Mouse (Mus musculus): ENCODE measurements around the gene Dazl. TPM values are rescaled to one million over a fixed set of nuclear protein-coding genes. Genes with fewer than 3 reads are reported as not detected.

Dazl gene
- polyA plus RNA-seq (2015; fragmentation: Nextera tagmentation; extraction: Ambion mirVana) = 0.27 and 0.48 TPM in 2 replicates

DNA sequence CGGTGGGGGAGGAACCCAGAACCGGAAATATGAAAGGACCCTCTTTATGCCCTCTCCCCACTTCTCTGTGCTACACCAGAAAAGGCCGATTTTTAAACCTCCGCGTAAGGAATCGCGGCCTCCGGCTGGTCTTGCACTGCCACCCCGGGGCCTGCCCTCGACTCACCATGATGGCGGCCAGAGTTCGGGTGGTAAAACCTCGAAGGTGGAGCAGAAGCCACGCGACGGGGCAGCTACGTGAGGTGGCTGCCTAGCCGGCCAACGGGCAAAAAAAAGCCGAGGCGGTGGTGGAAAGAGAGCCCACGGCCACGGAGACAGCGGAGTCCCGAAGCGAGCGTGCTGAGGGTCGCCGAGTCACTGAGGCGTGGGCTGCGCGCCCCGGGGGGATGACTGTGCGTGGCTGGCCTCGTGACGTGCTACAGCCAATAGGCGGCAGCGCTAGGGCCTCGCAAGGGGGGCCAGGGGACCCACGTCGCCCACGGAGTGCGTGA lies at the start of gene Dazl:
TSS of gene Dazl (minus strand) at position 396 of the 491 bp plus-strand sequence.
- peak within 1 kb of the TSS; percentile 56 for H3K4me2 ChIP-seq

DNA sequence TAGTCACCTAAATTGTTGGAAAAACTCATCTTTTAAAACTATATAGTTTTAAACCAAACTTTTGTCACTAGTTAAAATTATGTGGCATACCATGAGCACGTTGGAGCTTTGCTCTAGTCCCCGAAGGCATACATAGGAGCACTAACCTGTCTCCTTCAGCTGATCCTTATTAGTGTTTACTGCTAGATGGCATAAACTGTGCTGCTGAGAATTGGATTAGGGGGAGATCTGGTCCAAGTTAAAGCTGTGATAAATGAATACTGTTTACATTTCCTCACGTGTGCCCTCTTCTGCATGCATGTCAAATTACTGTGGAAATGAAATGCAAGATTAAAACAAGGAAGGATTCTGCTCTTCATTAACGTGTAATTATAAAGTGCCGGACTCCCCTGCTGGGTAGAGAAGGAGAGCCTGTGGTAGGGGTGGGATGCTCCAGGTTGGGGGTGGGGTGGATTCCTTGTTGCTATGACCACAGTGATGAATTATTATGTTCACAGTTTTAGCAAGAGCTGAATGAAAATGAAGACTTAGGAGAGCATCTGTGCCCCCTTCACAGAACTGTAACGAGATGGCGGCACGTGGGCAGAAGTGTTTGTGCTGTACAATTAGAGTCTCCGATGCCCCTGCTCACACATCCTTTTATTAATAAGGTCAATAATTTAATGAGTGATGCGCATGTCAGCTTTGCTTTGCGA lies 48.6 kb upstream of the Dazl start:
- no peaks in the 10 kb centered on the region for H3K27me3 ChIP-seq
- no peak overlapping the region for H3K9ac ChIP-seq
- peak; percentile 80 for ATAC-seq (ENCODE audit: low FRiP score)
- WGBS = 50% methylated on average over 11 of the region's 11 CpGs
- H3K4me3 ChIP-seq = no peak overlapping the region
- H3K4me2 ChIP-seq = 0 out of 2 replicates have a peak overlapping the region, but pooled peaks have one; percentile 17
- peaks cover 16% of the 10 kb centered on the region for H3K4me1 ChIP-seq (replicated peaks)
- H3K9me3 ChIP-seq = no peaks in the 10 kb centered on the region
- no peaks in the 10 kb centered on the region for H3K36me3 ChIP-seq
- H3K27ac ChIP-seq = peak overlapping the region; percentile 40; the same call in 1 of the 2 replicates

More for the DNA sequence above, at the start of gene Dazl:
- peak within 1 kb of the TSS; percentile 55 for H3K27ac ChIP-seq
- WGBS = 92% methylated on average over 43 of the region's 43 CpGs
- no peaks in the 10 kb centered on the region for H3K27me3 ChIP-seq
- H3K36me3 ChIP-seq = no peaks in the 10 kb centered on the region; the same call in 1 of the 2 replicates
- peak within 1 kb of the TSS; percentile 66 for H3K9ac ChIP-seq
- H3K4me3 ChIP-seq = peak within 1 kb of the TSS; percentile 45
- H3K4me1 ChIP-seq (replicated peaks) = no peaks in the 10 kb centered on the region
- 0 out of 2 replicates have a peak, but pooled peaks cover 8% of the 10 kb centered on the region for H3K9me3 ChIP-seq
- peak; percentile 12 for ATAC-seq (ENCODE audit: low FRiP score)

DNA sequence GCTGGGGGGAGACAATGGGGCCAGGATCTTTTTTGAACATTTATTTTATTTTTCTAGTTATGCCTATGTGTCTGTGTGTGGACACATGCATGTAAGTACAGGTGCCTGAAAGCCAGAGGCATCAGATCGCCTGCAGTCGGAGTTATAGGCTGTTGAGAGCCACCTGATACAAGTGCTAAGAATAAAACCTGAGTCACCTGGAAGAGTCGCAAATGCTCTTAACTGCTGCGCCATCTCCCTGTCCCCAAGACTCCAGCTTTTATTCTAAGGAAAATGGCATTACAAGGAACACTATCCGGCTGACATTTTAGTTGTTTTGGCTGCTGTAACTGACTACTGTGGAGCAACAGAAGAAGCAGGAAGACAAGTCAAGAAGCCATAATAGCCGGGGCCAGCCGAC lies 45.5 kb upstream of the Dazl start:
- Histone ChIP-seq H3K4me1 (replicated peaks) (peaks cover 16% of the 10 kb centered on the region), H3K9ac (no peak overlapping the region), H3K36me3 (no peaks in the 10 kb centered on the region), H3K27ac (no peak overlapping the region), H3K9me3 (no peaks in the 10 kb centered on the region), H3K4me2 (no peak overlapping the region), H3K27me3 (no peaks in the 10 kb centered on the region), H3K4me3 (no peak overlapping the region)
- WGBS = 93% methylated on average over 7 of the region's 7 CpGs
- no peak for ATAC-seq (ENCODE audit: low FRiP score)

DNA sequence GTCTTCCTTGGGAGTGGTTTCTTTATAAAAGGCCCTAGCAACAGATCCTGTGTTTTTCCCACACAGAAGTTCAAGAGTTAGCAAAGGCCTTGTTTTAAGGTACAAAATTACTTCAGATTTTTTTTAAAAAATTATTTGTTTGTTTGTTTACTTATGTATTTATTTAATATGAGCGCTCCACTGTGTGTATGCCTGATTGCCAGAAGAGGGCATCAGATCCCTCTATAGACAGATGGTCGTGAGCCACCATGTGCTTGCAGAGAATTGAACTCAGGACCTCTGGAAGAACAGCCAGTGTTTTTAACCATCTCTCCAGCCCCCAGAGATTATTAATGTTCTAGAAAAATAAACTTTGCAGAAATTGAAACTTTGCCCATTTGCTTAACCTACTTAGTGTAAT lies 42.3 kb upstream of the Dazl start:
- Histone ChIP-seq H3K27ac (no peak overlapping the region), H3K4me2 (no peak overlapping the region), H3K4me1 (replicated peaks) (peaks cover 3% of the 10 kb centered on the region; the same call in 1 of the 2 replicates), H3K9ac (no peak overlapping the region), H3K36me3 (no peaks in the 10 kb centered on the region), H3K27me3 (no peaks in the 10 kb centered on the region), H3K4me3 (no peak overlapping the region), H3K9me3 (no peaks in the 10 kb centered on the region)
- no peak for ATAC-seq (ENCODE audit: low FRiP score)
- WGBS = 83% methylated on average over 2 of the region's 2 CpGs

DNA sequence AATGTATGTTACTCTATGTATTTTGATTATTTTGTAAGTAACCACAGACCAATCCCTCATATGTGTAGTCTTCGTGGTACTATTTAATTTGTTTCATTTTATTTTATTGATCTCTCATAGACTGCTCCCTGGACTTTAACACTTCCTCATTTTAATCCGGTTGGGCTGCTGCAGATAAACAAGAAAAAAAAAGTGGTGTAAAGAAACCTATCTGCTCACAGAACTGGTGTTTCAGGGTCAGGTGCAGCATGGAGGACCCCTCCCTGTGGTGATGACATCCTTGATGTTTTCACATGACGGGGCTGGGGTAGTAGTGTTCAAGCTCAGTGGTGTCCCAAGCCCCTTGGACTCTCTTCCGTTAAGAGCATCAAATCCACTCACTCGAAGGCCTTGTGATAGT lies 41.3 kb upstream of the Dazl start:
- WGBS = 90% methylated on average over 5 of the region's 5 CpGs
- H3K4me2 ChIP-seq = no peak overlapping the region
- no peak overlapping the region for H3K4me3 ChIP-seq
- H3K27me3 ChIP-seq = no peaks in the 10 kb centered on the region
- peaks cover 3% of the 10 kb centered on the region; the same call in 1 of the 2 replicates for H3K4me1 ChIP-seq (replicated peaks)
- H3K36me3 ChIP-seq = no peaks in the 10 kb centered on the region
- ATAC-seq (ENCODE audit: low FRiP score) = no peak
- no peak overlapping the region for H3K9ac ChIP-seq
- no peak overlapping the region for H3K27ac ChIP-seq
- no peaks in the 10 kb centered on the region for H3K9me3 ChIP-seq

DNA sequence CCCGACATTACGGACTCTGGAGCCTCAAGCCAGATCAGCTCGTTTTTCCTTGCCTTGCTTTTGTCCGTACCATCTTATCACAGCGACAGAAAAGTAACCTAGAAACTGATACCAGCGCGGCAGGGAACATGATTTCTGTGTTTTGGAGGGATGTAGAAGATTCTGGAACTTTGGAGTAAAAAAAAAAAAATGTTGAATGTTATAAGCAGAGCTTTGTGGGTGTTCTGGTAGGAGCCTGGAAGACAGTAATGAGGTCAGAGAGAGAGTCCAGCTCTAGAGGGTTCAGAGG lies 38.5 kb upstream of the Dazl start:
- H3K27ac ChIP-seq = no peak overlapping the region
- 92% methylated on average over 7 of the region's 7 CpGs for WGBS

DNA sequence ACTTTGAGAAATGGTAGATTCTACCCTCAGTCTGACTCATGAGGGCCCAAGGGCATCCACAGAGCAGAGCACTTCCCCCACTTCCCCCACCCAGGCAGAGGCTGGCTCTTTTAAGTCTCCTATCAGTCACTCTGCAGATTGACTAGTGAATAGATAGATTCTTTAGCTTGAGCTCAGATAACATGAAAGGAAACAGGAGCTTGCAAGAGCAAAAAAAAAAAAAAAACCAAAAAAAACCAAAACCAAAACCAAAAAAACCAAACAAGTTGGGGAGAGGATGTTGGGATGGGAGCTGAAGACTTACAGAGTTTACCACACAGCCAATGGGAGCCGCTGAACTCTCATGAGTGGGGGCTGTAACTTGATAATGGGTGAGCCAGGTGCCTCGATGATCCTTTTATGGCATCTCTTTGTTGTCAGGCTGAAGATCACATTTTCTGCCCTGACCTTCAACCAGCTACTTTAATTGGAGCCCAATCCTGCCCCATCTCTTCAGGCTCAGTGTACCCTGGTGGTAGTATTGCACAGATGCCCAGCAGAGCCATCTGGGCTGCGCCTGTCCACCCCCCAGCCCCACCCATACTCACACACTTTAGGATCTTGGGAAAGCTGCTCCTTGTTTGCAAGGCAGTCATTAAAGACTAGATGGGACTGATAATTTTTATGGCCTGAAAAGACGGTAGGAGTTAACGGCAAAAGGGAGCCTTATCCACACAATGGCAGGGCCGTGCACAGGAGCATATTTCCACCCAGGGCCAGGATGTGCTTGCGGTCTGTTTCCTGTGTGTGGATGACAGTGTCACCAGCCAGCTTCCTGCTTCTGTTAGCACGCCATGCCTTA lies 38.0 kb upstream of the Dazl start:
- no peak for ATAC-seq (ENCODE audit: low FRiP score)
- Histone ChIP-seq H3K9me3 (no peaks in the 10 kb centered on the region), H3K36me3 (no peaks in the 10 kb centered on the region), H3K4me3 (no peak overlapping the region), H3K27me3 (no peaks in the 10 kb centered on the region), H3K4me1 (replicated peaks) (no peaks in the 10 kb centered on the region), H3K9ac (no peak overlapping the region), H3K27ac (no peak overlapping the region), H3K4me2 (no peak overlapping the region)
- WGBS = 87% methylated on average over 8 of the region's 8 CpGs

More for the DNA sequence above, 38.5 kb upstream of the Dazl start:
- Histone ChIP-seq H3K9me3 (no peaks in the 10 kb centered on the region), H3K36me3 (no peaks in the 10 kb centered on the region), H3K4me3 (no peak overlapping the region), H3K27me3 (no peaks in the 10 kb centered on the region), H3K4me1 (replicated peaks) (no peaks in the 10 kb centered on the region), H3K4me2 (no peak overlapping the region), H3K9ac (no peak overlapping the region)
- ATAC-seq (ENCODE audit: low FRiP score) = no peak

DNA sequence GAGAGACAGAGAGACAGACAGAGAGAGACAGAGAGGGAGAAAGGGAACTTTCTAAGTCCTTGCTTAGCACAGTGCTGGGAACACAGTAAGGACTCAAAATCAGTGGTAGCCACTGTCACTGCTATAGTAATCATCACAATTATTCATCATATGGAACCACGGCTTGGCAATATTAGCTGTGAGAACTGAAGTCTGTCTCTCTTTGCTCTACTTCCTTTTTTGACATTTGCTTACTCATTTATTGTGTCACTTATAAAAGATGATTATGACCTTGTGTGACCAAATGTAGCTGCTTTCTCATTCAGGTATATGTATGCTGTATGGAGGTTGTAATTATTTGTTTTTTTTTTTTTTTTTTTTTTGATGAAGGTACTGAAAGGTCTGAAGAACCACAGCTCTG lies 36.8 kb upstream of the Dazl start:
- Histone ChIP-seq H3K9ac (no peak overlapping the region), H3K4me1 (replicated peaks) (no peaks in the 10 kb centered on the region), H3K27ac (no peak overlapping the region), H3K27me3 (no peaks in the 10 kb centered on the region), H3K4me3 (no peak overlapping the region), H3K36me3 (no peaks in the 10 kb centered on the region), H3K9me3 (no peaks in the 10 kb centered on the region), H3K4me2 (no peak overlapping the region)
- WGBS = 83% methylated on average over 1 of the region's 1 CpGs
- no peak for ATAC-seq (ENCODE audit: low FRiP score)

DNA sequence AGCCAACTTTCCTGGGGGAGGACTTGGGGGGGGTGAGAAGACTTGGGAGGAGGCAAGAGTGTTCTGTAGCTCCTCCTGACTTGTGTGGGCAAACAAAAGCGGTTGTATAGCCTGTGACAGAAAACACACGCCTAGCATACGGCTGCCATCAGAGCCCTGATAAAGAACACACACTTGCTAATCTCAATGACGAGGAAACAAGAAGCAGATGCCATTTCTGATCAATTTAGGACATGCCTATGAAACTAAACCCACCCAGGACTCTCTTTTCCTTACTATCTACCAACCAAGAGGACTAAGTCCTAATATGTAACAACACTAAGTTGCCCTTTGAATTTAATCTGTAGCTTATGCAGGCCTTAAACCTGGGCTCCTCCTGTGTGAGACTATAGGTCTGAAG lies 31.2 kb upstream of the Dazl start:
- no peak overlapping the region for H3K27ac ChIP-seq
- H3K4me3 ChIP-seq = no peak overlapping the region
- no peak overlapping the region for H3K4me2 ChIP-seq
- H3K27me3 ChIP-seq = no peaks in the 10 kb centered on the region
- H3K9ac ChIP-seq = no peak overlapping the region
- H3K9me3 ChIP-seq = no peaks in the 10 kb centered on the region
- no peaks in the 10 kb centered on the region for H3K4me1 ChIP-seq (replicated peaks)
- 88% methylated on average over 4 of the region's 4 CpGs for WGBS
- H3K36me3 ChIP-seq = no peaks in the 10 kb centered on the region
- ATAC-seq (ENCODE audit: low FRiP score) = no peak

DNA sequence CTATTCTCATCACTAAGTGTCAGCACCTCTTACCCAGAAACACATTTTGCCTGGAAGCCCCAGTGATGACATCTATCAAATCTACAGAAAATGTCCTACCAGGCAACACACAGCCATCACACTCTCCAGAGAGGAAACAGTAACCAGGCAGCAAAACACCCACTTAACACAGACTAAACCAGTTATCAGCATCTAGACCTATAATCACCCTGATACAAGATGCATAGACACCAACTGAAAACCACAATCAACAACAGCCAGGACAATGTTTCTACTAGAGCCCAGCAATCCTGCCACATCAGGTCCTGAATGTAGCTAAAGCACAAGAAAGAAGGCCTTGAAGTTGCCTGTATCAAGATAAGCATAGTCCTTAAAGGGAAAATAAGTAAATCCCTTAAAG lies 25.4 kb upstream of the Dazl start:
- no peak overlapping the region for H3K9ac ChIP-seq
- H3K4me1 ChIP-seq (replicated peaks) = no peaks in the 10 kb centered on the region
- H3K27ac ChIP-seq = no peak overlapping the region
- H3K36me3 ChIP-seq = no peaks in the 10 kb centered on the region
- no peak overlapping the region for H3K4me2 ChIP-seq
- H3K4me3 ChIP-seq = no peak overlapping the region
- ATAC-seq (ENCODE audit: low FRiP score) = no peak
- H3K27me3 ChIP-seq = no peaks in the 10 kb centered on the region
- no peaks in the 10 kb centered on the region for H3K9me3 ChIP-seq

DNA sequence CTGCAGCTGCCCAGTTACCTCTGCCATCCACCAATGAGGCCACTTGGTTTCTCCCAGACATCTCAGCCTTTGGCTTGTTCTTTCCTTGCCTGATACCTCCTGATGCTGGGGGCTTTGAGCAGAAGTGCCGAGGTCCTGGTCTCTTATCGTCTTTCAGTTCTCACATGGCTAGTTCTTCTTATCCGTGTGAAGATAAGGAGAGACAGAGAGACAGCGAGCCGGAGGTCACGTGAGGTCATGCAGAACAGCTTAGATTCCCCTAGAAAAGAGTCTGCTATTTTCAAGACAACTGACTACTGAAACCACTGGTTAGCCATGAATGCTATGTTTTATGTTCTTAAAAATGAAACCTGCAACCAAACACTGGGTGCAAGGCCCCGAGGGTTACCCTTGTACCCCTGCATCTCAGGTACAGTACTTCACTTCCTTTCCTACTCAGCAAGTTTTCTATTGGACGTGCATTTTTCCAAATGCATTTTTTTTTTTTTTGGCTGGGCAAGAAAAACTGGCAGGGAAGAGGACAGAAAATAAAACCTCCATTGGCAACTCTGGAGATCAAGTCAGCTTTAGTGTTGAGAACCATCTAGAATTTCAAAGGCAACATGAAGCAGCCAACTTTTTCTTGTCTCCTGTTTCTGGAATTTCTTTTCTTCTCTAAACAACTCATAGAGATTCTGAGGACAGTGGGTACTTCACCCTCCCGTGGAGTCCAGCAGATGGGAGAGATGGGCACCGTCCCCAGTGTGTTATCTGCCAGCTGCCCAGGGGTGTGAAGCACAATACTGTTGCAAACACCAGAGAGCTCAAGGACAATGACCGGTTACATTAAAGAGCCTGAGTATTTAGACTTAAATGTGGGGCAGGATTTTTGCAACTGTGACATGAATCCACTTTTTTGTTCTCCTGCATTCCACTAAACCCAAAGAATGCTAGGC lies 23.0 kb upstream of the Dazl start:
- WGBS = 68% methylated on average over 11 of the region's 11 CpGs
- Histone ChIP-seq H3K4me1 (replicated peaks) (no peaks in the 10 kb centered on the region), H3K27me3 (no peaks in the 10 kb centered on the region), H3K9ac (no peak overlapping the region), H3K4me3 (no peak overlapping the region), H3K9me3 (no peaks in the 10 kb centered on the region), H3K4me2 (no peak overlapping the region), H3K36me3 (no peaks in the 10 kb centered on the region), H3K27ac (no peak overlapping the region)
- ATAC-seq (ENCODE audit: low FRiP score) = no peak
